Mouse (Mus musculus): ENCODE measurements around the gene Tnip3. TPM values are rescaled to one million over a fixed set of nuclear protein-coding genes. Genes with fewer than 3 reads are reported as not detected.

The Tnip3 gene
- polyA plus RNA-seq, 1 experiment: not detected

DNA sequence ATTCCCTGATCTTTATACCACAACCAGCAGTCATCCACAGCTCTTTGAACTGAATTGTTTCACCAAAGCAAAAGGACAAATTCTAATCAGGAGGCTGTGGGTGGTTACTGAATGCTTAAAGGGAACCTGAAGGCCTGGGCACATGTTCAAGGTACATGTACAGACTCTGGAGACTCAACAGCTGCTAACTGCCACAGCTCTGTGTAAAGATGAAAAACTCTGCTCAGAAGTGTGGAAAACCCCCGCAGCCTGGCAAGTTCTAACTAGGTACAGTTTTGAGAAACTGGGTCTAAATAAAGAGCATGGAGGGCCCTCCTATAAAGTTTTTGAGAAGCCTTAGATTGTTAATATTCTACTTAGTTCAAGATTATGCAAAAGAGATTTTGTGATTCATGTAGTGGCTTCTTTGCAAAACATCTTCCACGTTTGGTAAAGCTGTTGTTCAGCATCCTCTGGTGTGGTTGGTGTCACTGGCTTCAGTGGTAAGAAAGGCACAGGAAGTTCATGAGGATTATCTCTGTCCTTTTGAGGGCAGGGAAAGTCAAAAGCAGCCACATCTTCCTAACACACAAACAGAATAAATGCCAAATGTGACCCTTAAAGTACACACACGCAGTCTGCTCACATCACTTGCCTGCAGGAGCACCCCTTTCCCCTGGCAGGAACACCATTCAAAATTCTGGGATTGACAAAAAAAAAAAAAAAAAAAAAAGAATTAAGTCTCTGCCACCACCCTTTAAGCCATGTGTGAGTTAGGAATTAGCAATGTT, 39.0 kb downstream of the Tnip3 start:
- H3K4me1 ChIP-seq (ENCODE audit: control insufficient read depth, insufficient read depth, low read length): no peaks in the 10 kb centered on the region
- TF ChIP-seq POLR2A (IDR thresholded peaks at IDR 0.05; ENCODE audit: borderline replicate concordance, control insufficient read depth, low read depth, low read length): no peak
- TF ChIP-seq CTCF (IDR thresholded peaks at IDR 0.05; ENCODE audit: control insufficient read depth, insufficient read depth, low read length): no peak
- H3K4me3 ChIP-seq (replicated peaks; ENCODE audit: control insufficient read depth, low read depth, low read length): no peak overlapping the region
- no peak overlapping the region for H3K27ac ChIP-seq (ENCODE audit: control insufficient read depth, insufficient read depth, low read depth, low read length, poor library complexity)
- 55% methylated on average over 3 of the region's 3 CpGs for WGBS

- 2% methylated on average over 2 of the region's 2 CpGs for WGBS
- Histone ChIP-seq H3K4me1 (ENCODE audit: control insufficient read depth, insufficient read depth, low read length) (no peaks in the 10 kb centered on the region), H3K27ac (ENCODE audit: control insufficient read depth, insufficient read depth, low read depth, low read length, poor library complexity) (no peak overlapping the region), H3K4me3 (replicated peaks; ENCODE audit: control insufficient read depth, low read depth, low read length) (no peak overlapping the region)
- TF ChIP-seq POLR2A (IDR thresholded peaks at IDR 0.05; ENCODE audit: borderline replicate concordance, control insufficient read depth, low read depth, low read length): no peak
- TF ChIP-seq CTCF (IDR thresholded peaks at IDR 0.05; ENCODE audit: control insufficient read depth, insufficient read depth, low read length): no peak
Observed at GRCm38 (mm10) chr6:65564657-65565039, 39.5 kb downstream of the Tnip3 start.

DNA sequence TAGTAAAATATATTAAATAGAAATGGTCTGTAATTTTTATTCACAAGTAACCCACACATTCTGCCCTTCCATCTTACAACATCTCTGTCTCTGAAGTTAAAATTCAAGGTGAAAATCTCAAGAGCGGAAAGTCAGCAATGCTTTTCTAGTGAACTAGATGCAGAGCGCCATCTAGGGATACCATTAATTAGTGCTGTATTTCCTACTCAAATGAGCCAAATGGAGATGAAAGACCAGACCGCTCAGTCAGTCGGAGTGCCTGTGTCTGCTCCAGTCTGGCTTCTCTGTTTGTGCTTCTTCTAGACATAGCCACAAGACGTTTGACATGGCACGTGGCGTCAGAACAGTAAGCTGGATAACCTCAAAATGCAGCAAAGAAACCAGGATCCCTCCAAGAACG, 44.6 kb downstream of the Tnip3 start:
- WGBS: 32% methylated on average over 8 of the region's 8 CpGs
- Histone ChIP-seq H3K4me3 (replicated peaks; ENCODE audit: control insufficient read depth, low read depth, low read length) (no peak overlapping the region), H3K4me1 (ENCODE audit: control insufficient read depth, insufficient read depth, low read length) (no peaks in the 10 kb centered on the region), H3K27ac (ENCODE audit: control insufficient read depth, insufficient read depth, low read depth, low read length, poor library complexity) (no peak overlapping the region)
- TF ChIP-seq CTCF (IDR thresholded peaks at IDR 0.05; ENCODE audit: control insufficient read depth, insufficient read depth, low read length) (no peak), POLR2A (IDR thresholded peaks at IDR 0.05; ENCODE audit: borderline replicate concordance, control insufficient read depth, low read depth, low read length) (no peak)

DNA sequence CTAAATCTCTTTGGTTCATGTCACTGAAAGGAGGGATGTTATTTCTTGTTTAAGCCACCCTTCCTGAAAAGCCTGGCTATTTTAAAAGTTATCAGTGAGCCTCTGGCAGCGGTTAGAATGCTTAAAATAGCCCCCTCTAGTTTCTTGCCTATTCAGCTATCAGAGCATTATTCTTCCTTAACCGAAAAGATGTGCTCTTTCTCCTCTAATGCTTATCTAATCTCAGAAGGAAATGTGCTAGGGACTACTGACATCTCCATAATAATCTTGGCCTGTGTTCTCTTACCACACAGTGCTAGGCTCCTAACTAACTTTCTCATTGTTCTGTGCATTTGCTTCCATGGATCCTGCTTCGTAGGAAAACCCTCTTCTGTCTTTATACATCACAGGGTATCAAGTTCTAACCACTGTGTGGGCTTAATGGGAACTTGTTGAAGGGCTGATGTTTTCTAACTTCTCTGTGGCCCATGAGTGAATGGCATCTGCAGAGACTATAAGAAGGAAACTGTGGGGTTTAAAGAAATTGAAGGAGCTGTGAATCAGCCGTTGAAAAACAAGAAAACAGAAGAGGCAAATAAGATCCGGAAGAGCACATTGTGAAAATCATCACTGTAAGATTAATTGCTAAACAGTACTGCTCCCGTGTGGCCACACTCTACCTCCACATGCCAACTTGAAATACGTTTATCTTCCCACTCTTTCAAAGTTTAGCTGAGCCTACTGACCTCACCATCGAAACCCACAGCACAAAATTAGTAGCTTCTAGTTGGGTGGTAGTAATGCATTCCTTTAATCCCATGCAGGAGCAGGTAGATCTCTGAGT, 53.2 kb downstream of the Tnip3 start:
- TF ChIP-seq CTCF (IDR thresholded peaks at IDR 0.05; ENCODE audit: control insufficient read depth, insufficient read depth, low read length) (no peak), POLR2A (IDR thresholded peaks at IDR 0.05; ENCODE audit: borderline replicate concordance, control insufficient read depth, low read depth, low read length) (no peak)
- H3K4me1 ChIP-seq (ENCODE audit: control insufficient read depth, insufficient read depth, low read length): no peaks in the 10 kb centered on the region
- H3K4me3 ChIP-seq (replicated peaks; ENCODE audit: control insufficient read depth, low read depth, low read length): no peak overlapping the region
- 4% methylated on average over 8 of the region's 8 CpGs for WGBS
- no peak overlapping the region for H3K27ac ChIP-seq (ENCODE audit: control insufficient read depth, insufficient read depth, low read depth, low read length, poor library complexity)

- whole genome bisulfite sequencing: 15% methylated on average over 4 of the region's 4 CpGs
Observed at GRCm38 (mm10) chr6:65583029-65583428, 57.9 kb downstream of the Tnip3 start.

DNA sequence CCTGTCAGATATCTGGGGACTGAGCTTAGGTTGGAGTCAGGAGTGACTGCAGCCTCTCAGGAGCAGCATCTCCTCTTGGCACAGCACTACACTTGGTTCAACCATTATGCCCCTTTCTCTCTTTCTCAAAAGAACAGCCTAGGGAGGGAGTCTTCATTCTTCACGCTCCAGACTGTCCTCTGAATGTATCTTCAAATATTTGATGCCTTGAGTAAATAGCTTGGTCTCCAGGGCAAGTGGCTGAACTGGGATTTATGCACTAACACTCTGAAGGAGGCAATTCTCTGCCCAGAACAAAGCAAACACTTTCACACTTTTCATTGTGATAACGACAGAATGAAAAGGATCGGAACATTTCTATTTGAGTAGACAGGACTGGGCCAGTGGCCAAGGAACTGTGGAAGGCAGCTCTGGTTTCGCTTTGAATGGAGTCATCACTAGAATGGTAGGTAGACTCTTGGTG, 59.8 kb downstream of the Tnip3 start:
- TF ChIP-seq CTCF (IDR thresholded peaks at IDR 0.05; ENCODE audit: control insufficient read depth, insufficient read depth, low read length) (no peak), POLR2A (IDR thresholded peaks at IDR 0.05; ENCODE audit: borderline replicate concordance, control insufficient read depth, low read depth, low read length) (no peak)
- Histone ChIP-seq H3K4me3 (replicated peaks; ENCODE audit: control insufficient read depth, low read depth, low read length) (no peak overlapping the region), H3K4me1 (ENCODE audit: control insufficient read depth, insufficient read depth, low read length) (no peaks in the 10 kb centered on the region), H3K27ac (ENCODE audit: control insufficient read depth, insufficient read depth, low read depth, low read length, poor library complexity) (no peak overlapping the region; the same call in 1 of the 2 replicates)
- WGBS: 19% methylated on average over 4 of the region's 4 CpGs

More at GRCm38 (mm10) chr6:65583029-65583428, 57.9 kb downstream of the Tnip3 start:
- Histone ChIP-seq H3K27ac (ENCODE audit: control insufficient read depth, insufficient read depth, low read depth, low read length, poor library complexity) (no peak overlapping the region), H3K4me3 (replicated peaks; ENCODE audit: control insufficient read depth, low read depth, low read length) (no peak overlapping the region), H3K4me1 (ENCODE audit: control insufficient read depth, insufficient read depth, low read length) (no peaks in the 10 kb centered on the region)
- TF ChIP-seq CTCF (IDR thresholded peaks at IDR 0.05; ENCODE audit: control insufficient read depth, insufficient read depth, low read length) (no peak), POLR2A (IDR thresholded peaks at IDR 0.05; ENCODE audit: borderline replicate concordance, control insufficient read depth, low read depth, low read length) (no peak)

DNA sequence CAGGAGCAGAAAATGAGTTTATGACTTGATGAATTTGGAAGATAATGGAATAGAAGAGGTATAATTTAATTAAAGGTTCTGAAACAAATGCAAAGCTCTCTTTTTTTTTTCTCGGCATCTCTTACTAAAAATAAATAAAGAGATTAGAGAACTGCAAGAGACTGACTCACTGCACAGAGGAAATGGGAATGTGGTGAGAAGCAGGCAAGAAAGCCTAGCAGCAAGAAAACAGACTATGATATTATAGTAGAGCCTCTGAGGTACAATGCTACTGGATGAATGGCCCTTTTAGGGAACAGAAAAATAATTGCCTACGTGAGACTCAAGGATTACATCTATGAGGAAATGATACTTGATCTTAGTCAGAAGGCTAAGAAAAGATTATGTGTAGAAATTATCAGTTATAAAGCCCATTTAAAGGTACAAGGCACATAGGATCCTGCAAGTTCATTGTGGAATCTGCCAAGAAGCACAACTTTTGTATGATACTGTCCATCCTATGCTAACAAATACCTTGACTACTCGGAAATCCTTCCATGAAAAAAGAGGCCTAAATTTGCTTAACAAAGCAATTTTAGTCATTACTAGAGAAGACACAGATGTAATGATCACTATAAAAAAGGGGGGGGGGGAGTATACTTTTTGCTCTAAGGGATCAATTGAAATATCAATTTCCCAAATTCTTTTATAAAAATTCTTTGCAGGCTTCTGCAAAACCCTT, 60.4 kb downstream of the Tnip3 start:
- no peak overlapping the region for H3K4me3 ChIP-seq (replicated peaks; ENCODE audit: control insufficient read depth, low read depth, low read length)
- no peaks in the 10 kb centered on the region; the same call in 1 of the 2 replicates for H3K4me1 ChIP-seq (ENCODE audit: control insufficient read depth, insufficient read depth, low read length)
- 28% methylated on average over 3 of the region's 3 CpGs for WGBS
- TF ChIP-seq CTCF (IDR thresholded peaks at IDR 0.05; ENCODE audit: control insufficient read depth, insufficient read depth, low read length): no peak
- TF ChIP-seq POLR2A (IDR thresholded peaks at IDR 0.05; ENCODE audit: borderline replicate concordance, control insufficient read depth, low read depth, low read length): no peak
- no peak overlapping the region for H3K27ac ChIP-seq (ENCODE audit: control insufficient read depth, insufficient read depth, low read depth, low read length, poor library complexity)

DNA sequence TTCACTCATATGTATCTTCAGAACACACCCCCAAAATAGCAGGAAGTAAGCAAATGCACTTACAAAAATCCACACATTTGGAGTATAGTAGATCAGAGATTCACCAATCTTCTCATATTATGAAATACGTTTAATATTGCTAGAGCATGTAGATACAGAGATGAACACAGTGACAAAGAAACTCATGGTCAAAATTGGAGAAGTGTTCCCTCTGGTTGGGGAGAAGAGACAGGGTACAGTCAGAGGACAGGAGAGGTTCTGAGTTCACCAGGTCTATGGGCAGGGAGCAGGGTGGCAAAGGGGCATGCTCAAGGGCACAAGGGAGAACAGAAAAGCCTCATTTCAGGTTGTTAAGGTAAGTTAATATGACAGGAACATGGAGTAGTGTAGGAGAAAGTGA, 63.7 kb downstream of the Tnip3 start:
- TF ChIP-seq CTCF (IDR thresholded peaks at IDR 0.05; ENCODE audit: control insufficient read depth, insufficient read depth, low read length): no peak
- TF ChIP-seq POLR2A (IDR thresholded peaks at IDR 0.05; ENCODE audit: borderline replicate concordance, control insufficient read depth, low read depth, low read length): no peak
- no peak overlapping the region for H3K4me3 ChIP-seq (replicated peaks; ENCODE audit: control insufficient read depth, low read depth, low read length)
- WGBS: 17% methylated on average over 1 of the region's 1 CpGs
- no peak overlapping the region for H3K27ac ChIP-seq (ENCODE audit: control insufficient read depth, insufficient read depth, low read depth, low read length, poor library complexity)
- H3K4me1 ChIP-seq (ENCODE audit: control insufficient read depth, insufficient read depth, low read length): no peaks in the 10 kb centered on the region; the same call in 1 of the 2 replicates

All from bone marrow, adult 2 months (tissue).